Comparison of ENCODE assay signal across 8 mouse cellular contexts in the genomic region with DNA sequence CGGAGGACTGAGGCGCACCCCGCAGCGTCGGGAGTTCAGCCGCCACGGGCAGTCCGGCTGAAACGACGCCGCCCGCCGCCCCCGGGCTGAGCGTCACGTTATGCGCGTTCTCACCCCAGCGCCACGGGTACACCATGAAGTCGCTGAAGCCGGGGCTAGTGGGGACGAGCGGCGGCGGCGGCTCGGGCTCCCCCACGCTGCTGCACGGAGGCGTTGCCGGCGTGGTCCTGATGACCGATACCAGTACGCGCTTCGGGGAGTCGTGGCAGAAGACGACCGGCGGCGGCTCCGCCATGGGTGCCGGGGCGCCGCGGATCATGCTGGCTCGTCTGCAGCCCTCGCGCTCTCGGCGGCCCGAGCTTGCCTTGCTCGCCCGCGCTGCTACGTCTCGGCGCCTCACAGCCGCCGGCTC. TPM values are rescaled to one million over a fixed set of nuclear protein-coding genes. Genes with fewer than 3 reads are reported as not detected.
DNase-seq lines count a peak whose midpoint lies in the region; ATAC-seq and TF ChIP-seq lines count a peak whose summit lies in the region.

No protein-coding gene starts in this region.

- H3K9me3 ChIP-seq in liver, embryonic 12.5 days (replicated peaks), result no peaks in the 10 kb centered on the region

- no peak for DNase-seq in liver, adult 2 months (ENCODE audit: extremely low read depth, low read depth, low spot score)
- DNase-seq in liver, result no peak
- DNase-seq in right cerebral cortex, postnatal 14 days, result peak; percentile 63
- no peak for DNase-seq in retina, embryonic 14.5 days (ENCODE audit: low spot score)
- no peak for DNase-seq in kidney, postnatal 14 days

- TF ChIP-seq POLR2A in liver, adult 2 months (IDR thresholded peaks at IDR 0.05; ENCODE audit: extremely low read depth, insufficient read depth, low read length), result no peak
- no peak for TF ChIP-seq POLR2A in cortical plate, adult 2 months (IDR thresholded peaks at IDR 0.05; ENCODE audit: extremely low read depth, insufficient read depth, low read length)

- peak overlapping the region; percentile 84 for H3K4me3 ChIP-seq in liver, adult 2 months (ENCODE audit: insufficient read depth, low read depth, low read length)
- peak overlapping the region; percentile 88 for H3K4me3 ChIP-seq in cortical plate, adult 2 months (ENCODE audit: insufficient read depth, low read length)
- peak overlapping the region; percentile 98 for H3K4me3 ChIP-seq in liver, embryonic 12.5 days

- H3K27me3 ChIP-seq in liver, adult 2 months (ENCODE audit: control insufficient read depth, insufficient read depth, low read length), result no peaks in the 10 kb centered on the region
- H3K27me3 ChIP-seq in liver, embryonic 12.5 days (replicated peaks), result 0 out of 2 replicates have a peak, but pooled peaks cover 7% of the 10 kb centered on the region

- no peaks in the 10 kb centered on the region for H3K36me3 ChIP-seq in liver, adult 2 months (ENCODE audit: control insufficient read depth, insufficient read depth, low read length)
- H3K36me3 ChIP-seq in liver, embryonic 12.5 days, result peaks cover 14% of the 10 kb centered on the region

- H3K4me2 ChIP-seq in liver, embryonic 12.5 days, result peak overlapping the region; percentile 87

- under 1% methylated on average over 61 of the region's 61 CpGs for WGBS in liver, adult 2 months
- under 1% methylated on average over 59 of the region's 61 CpGs for WGBS in liver, embryonic 12.5 days (ENCODE audit: insufficient replicate concordance)

- 0 out of 2 replicates have a peak, but pooled peaks have one; percentile 0 for ATAC-seq in granulocyte monocyte progenitor cell, adult 5-6 weeks (replicated peaks; ENCODE audit: poor library complexity, severe bottlenecking)
- ATAC-seq in liver, embryonic 12.5 days, result peak; percentile 0; the same call in 1 of the 2 replicates

- no peak for TF ChIP-seq CTCF in liver, adult 2 months (IDR thresholded peaks at IDR 0.05; ENCODE audit: low read depth, low read length)
- TF ChIP-seq CTCF in cortical plate, adult 2 months (IDR thresholded peaks at IDR 0.05; ENCODE audit: extremely low read depth, insufficient read depth, low read length), result no peak

- no peaks in the 10 kb centered on the region for H3K4me1 ChIP-seq in liver, adult 2 months (ENCODE audit: control insufficient read depth, insufficient read depth, low read length)
- no peaks in the 10 kb centered on the region for H3K4me1 ChIP-seq in cortical plate, adult 2 months (ENCODE audit: control insufficient read depth, insufficient read depth, low read length)
- H3K4me1 ChIP-seq in liver, embryonic 12.5 days, result peaks cover 51% of the 10 kb centered on the region

- H3K27ac ChIP-seq in liver, adult 2 months (replicated peaks; ENCODE audit: insufficient read depth, low read depth, low read length), result peak overlapping the region; percentile 45
- H3K27ac ChIP-seq in cortical plate, adult 2 months (ENCODE audit: insufficient read depth, low read length), result peak overlapping the region; percentile 25; the same call in 1 of the 2 replicates
- peak overlapping the region; percentile 98 for H3K27ac ChIP-seq in liver, embryonic 12.5 days

- H3K9ac ChIP-seq in liver, adult 2 months (ENCODE audit: low read depth, low read length), result peak overlapping the region; percentile 76
- peak overlapping the region; percentile 99 for H3K9ac ChIP-seq in liver, embryonic 12.5 days

- H3K79me2 ChIP-seq in liver, adult 2 months (ENCODE audit: control insufficient read depth, insufficient read depth, low read length), result 0 out of 2 replicates have a peak, but pooled peaks cover 2% of the 10 kb centered on the region

RNA-seq across cellular contexts. Expression of gene Zfp367, which starts 0.3 kb away (rescaled TPM):
- 21.8 and 22.8 TPM in 2 replicates for total RNA-seq in liver, adult 2 months (2014; rRNA removed)
- polyA plus RNA-seq in liver, adult 2 months (2012; rRNA removed), result 4.0 and 5.3 TPM in 2 replicates
- polyA plus RNA-seq in cortical plate, adult 2 months (2012; rRNA removed), result 31.9 and 34.6 TPM in 2 replicates
- total RNA-seq in granulocyte monocyte progenitor cell, adult 5-6 weeks (2014; fragmentation: Nextera tagmentation), result 23.9 and 35.8 TPM in 2 replicates
- total RNA-seq in granulocyte monocyte progenitor cell, adult 5-6 weeks (2017), result 45.3 and 50.9 TPM in 2 replicates
- 26.1 and 27.2 TPM in 2 replicates for polyA plus RNA-seq in liver, embryonic 12.5 days (2016; fragmentation: Nextera tagmentation; extraction: Ambion mirVana)

RNA-seq across cellular contexts. Expression of gene Habp4, which starts 8.9 kb away (rescaled TPM):
- total RNA-seq in liver, adult 2 months (2014; rRNA removed), result 37.7 and 39.4 TPM in 2 replicates
- 29.6 and 38.4 TPM in 2 replicates for polyA plus RNA-seq in liver, adult 2 months (2012; rRNA removed)
- 203 and 210 TPM in 2 replicates for polyA plus RNA-seq in cortical plate, adult 2 months (2012; rRNA removed)
- total RNA-seq in granulocyte monocyte progenitor cell, adult 5-6 weeks (2014; fragmentation: Nextera tagmentation), result 6.7 and 7.5 TPM in 2 replicates
- 1.7 and 7.7 TPM in 2 replicates for total RNA-seq in granulocyte monocyte progenitor cell, adult 5-6 weeks (2017)
- polyA plus RNA-seq in liver, embryonic 12.5 days (2016; fragmentation: Nextera tagmentation; extraction: Ambion mirVana), result 14.0 TPM in 2 replicates

RNA-seq across cellular contexts. Expression of gene Slc35d2, which starts 23.5 kb away (rescaled TPM):
- 48.8 and 49.7 TPM in 2 replicates for total RNA-seq in liver, adult 2 months (2014; rRNA removed)
- 33.1 and 33.7 TPM in 2 replicates for polyA plus RNA-seq in liver, adult 2 months (2012; rRNA removed)
- 1.5 and 1.6 TPM in 2 replicates for polyA plus RNA-seq in cortical plate, adult 2 months (2012; rRNA removed)
- total RNA-seq in granulocyte monocyte progenitor cell, adult 5-6 weeks (2014; fragmentation: Nextera tagmentation), result 1.6 TPM in 1 of 2 replicates, not detected in the other
- total RNA-seq in granulocyte monocyte progenitor cell, adult 5-6 weeks (2017), result 5.8 and 6.7 TPM in 2 replicates
- polyA plus RNA-seq in liver, embryonic 12.5 days (2016; fragmentation: Nextera tagmentation; extraction: Ambion mirVana), result 3.0 and 3.6 TPM in 2 replicates

Comparison
In these comparisons a context has a peak if more than half of its experiments do, and no peak if none do; other contexts are left out.
1. H3K27ac ChIP-seq: peak in every context shown above with its lines; median percentile 98 in liver, embryonic 12.5 days; 45 in liver, adult 2 months; 25 in cortical plate, adult 2 months.